Mouse (Mus musculus) MEL (cell line): Measurements from ENCODE around the gene Met. TPM values are rescaled to one million over a fixed set of nuclear protein-coding genes. Genes with fewer than 3 reads are reported as not detected.

Source experiments
- DNase-seq: peaks from one replicate; pipeline ENCODE4 v3.0.0; 2011; ENCODE audit warnings: low read depth, low spot score
- H3K27ac ChIP-seq: 2 replicates; pipeline ENCODE4 v1.5.1; 2012; ENCODE audit warnings: low read depth, mild to moderate bottlenecking, control low read depth, low read length, moderate library complexity; ENCODE audit not compliant: control insufficient read depth
- H3K27me3 ChIP-seq, 2 experiments: fragments of 150-350 bp in 1 of 2; sonication (generic) in 1 of 2; 2 replicates each; pipeline ENCODE4 v1.6.1; 2012; ENCODE audit warnings: low read length in 2 of 2, mild to moderate bottlenecking in 2 of 2, improper control_type of control experiment in 1 of 2, moderate library complexity in 1 of 2; ENCODE audit not compliant: insufficient read depth in 2 of 2, control insufficient read depth in 1 of 2
- H3K36me3 ChIP-seq, 2 experiments: 2 replicates each; pipeline ENCODE4 v1.6.1; 2012 to 2014; ENCODE audit warnings: low read length in 2 of 2, improper control_type of control experiment in 1 of 2, inconsistent platforms in 1 of 2, mild to moderate bottlenecking in 1 of 2; ENCODE audit not compliant: insufficient read depth in 2 of 2, control insufficient read depth in 1 of 2
- H3K4me1 ChIP-seq, 2 experiments: fragments of 150-350 bp in 1 of 2; sonication (generic) in 1 of 2; 2 replicates each; pipeline ENCODE4 v1.6.1; 2012; ENCODE audit warnings: low read length in 2 of 2, improper control_type of control experiment in 1 of 2, mild to moderate bottlenecking in 1 of 2; ENCODE audit not compliant: insufficient read depth in 2 of 2, control insufficient read depth in 1 of 2
- H3K4me3 ChIP-seq, 2 experiments: fragments of 150-350 bp in 1 of 2; sonication (generic) in 1 of 2; 2 replicates each; pipeline ENCODE4 v1.5.1; 2012; ENCODE audit warnings: low read depth in 2 of 2, low read length in 2 of 2, mild to moderate bottlenecking in 2 of 2, moderate library complexity in 2 of 2, control low read depth in 1 of 2, improper control_type of control experiment in 1 of 2; ENCODE audit not compliant: control insufficient read depth in 1 of 2, insufficient read depth in 1 of 2
- H3K79me2 ChIP-seq: 2 replicates; pipeline ENCODE4 v1.6.1; 2012; ENCODE audit warnings: mild to moderate bottlenecking, low read length, moderate library complexity; ENCODE audit not compliant: control insufficient read depth, poor library complexity, insufficient read depth
- H3K9ac ChIP-seq: 2 replicates; pipeline ENCODE4 v1.6.1; 2012; ENCODE audit warnings: low read depth, mild to moderate bottlenecking, control low read depth, low read length, moderate library complexity; ENCODE audit not compliant: control insufficient read depth, poor library complexity, severe bottlenecking
- H3K9me3 ChIP-seq: fragments of 150-350 bp; sonication (generic); replicated peaks from 2 replicates; pipeline ENCODE4 v1.6.1; 2012; ENCODE audit warnings: mild to moderate bottlenecking, low read length, improper control_type of control experiment, moderate library complexity; ENCODE audit not compliant: insufficient read depth
- BHLHE40 ChIP-seq: IDR thresholded peaks from 2 replicates; pipeline ENCODE4 v1.6.1; 2012; ENCODE audit warnings: low read depth, mild to moderate bottlenecking, inconsistent platforms, low read length, improper control_type of control experiment, borderline replicate concordance
- CHD2 ChIP-seq: IDR thresholded peaks from 2 replicates; pipeline ENCODE4 v1.6.1; 2011; ENCODE audit warnings: low read length, improper control_type of control experiment
- EP300 ChIP-seq, 2 experiments: IDR thresholded peaks; 2 replicates each; pipeline ENCODE4 v1.6.1; 2011; ENCODE audit warnings: improper control_type of control experiment in 2 of 2, low read length in 2 of 2, low read depth in 1 of 2, mild to moderate bottlenecking in 1 of 2
- ETS1 ChIP-seq: IDR thresholded peaks from 2 replicates; pipeline ENCODE4 v1.6.1; 2012; ENCODE audit warnings: low read depth, mild to moderate bottlenecking, inconsistent platforms, low read length, improper control_type of control experiment, moderate library complexity
- HCFC1 ChIP-seq: IDR thresholded peaks from 2 replicates; pipeline ENCODE4 v1.6.1; 2012; ENCODE audit warnings: low read depth, mild to moderate bottlenecking, inconsistent platforms, low read length, improper control_type of control experiment, moderate library complexity
- KAT2A ChIP-seq: conservative IDR thresholded peaks from 2 replicates; pipeline ENCODE4 v1.6.1; 2012; ENCODE audit warnings: low read depth, low read length, improper control_type of control experiment, inconsistent platforms
- MAFK ChIP-seq: IDR thresholded peaks from 2 replicates; pipeline ENCODE4 v1.6.1; 2011; ENCODE audit warnings: low read depth, mild to moderate bottlenecking, low read length, improper control_type of control experiment, borderline replicate concordance
- MAX ChIP-seq: IDR thresholded peaks from 2 replicates; pipeline ENCODE4 v1.6.1; 2011; ENCODE audit warnings: low read length, improper control_type of control experiment
- MAZ ChIP-seq: IDR thresholded peaks from 2 replicates; pipeline ENCODE4 v1.6.1; 2012; ENCODE audit warnings: low read depth, mild to moderate bottlenecking, inconsistent platforms, low read length, improper control_type of control experiment
- MXI1 ChIP-seq: IDR thresholded peaks from 2 replicates; pipeline ENCODE4 v1.6.1; 2011; ENCODE audit warnings: mild to moderate bottlenecking, low read depth, low read length, improper control_type of control experiment
- MYB ChIP-seq: IDR thresholded peaks from 2 replicates; pipeline ENCODE4 v1.6.1; 2011; ENCODE audit warnings: mild to moderate bottlenecking, low read depth, low read length, improper control_type of control experiment
- NELFE ChIP-seq: IDR thresholded peaks from 2 replicates; pipeline ENCODE4 v1.6.1; 2011; ENCODE audit warnings: low read depth, low read length, improper control_type of control experiment
- RAD21 ChIP-seq: IDR thresholded peaks from 2 replicates; pipeline ENCODE4 v1.6.1; 2011; ENCODE audit warnings: mild to moderate bottlenecking, low read depth, low read length, improper control_type of control experiment
- RCOR1 ChIP-seq: IDR thresholded peaks from 2 replicates; pipeline ENCODE4 v1.6.1; 2012; ENCODE audit warnings: low read depth, mild to moderate bottlenecking, inconsistent platforms, low read length, improper control_type of control experiment
- SIN3A ChIP-seq: IDR thresholded peaks from 2 replicates; pipeline ENCODE4 v1.6.1; 2012; ENCODE audit warnings: low read length, improper control_type of control experiment, inconsistent platforms
- SMC3 ChIP-seq: IDR thresholded peaks from 2 replicates; pipeline ENCODE4 v1.6.1; 2011; ENCODE audit warnings: low read depth, low read length, improper control_type of control experiment
- TAL1 ChIP-seq: IDR thresholded peaks from 2 replicates; pipeline ENCODE4 v1.6.1; 2012; ENCODE audit warnings: mild to moderate bottlenecking, inconsistent platforms, low read length, moderate library complexity, mixed read lengths
- TBP ChIP-seq: IDR thresholded peaks from 2 replicates; pipeline ENCODE4 v1.8.0; 2011; ENCODE audit warnings: low read depth, low read length, improper control_type of control experiment
- TCF12 ChIP-seq: IDR thresholded peaks from 2 replicates; pipeline ENCODE4 v1.6.1; 2014; ENCODE audit warnings: low read depth, mild to moderate bottlenecking, inconsistent platforms, low read length, improper control_type of control experiment, moderate library complexity
- UBTF ChIP-seq: IDR thresholded peaks from 2 replicates; pipeline ENCODE4 v1.6.1; 2012; ENCODE audit warnings: low read depth, mild to moderate bottlenecking, inconsistent platforms, low read length, improper control_type of control experiment, moderate library complexity, borderline replicate concordance; ENCODE audit not compliant: insufficient read depth
- USF1 ChIP-seq: IDR thresholded peaks from 2 replicates; pipeline ENCODE4 v1.6.1; 2014; ENCODE audit warnings: low read depth, mild to moderate bottlenecking, inconsistent platforms, low read length, improper control_type of control experiment, moderate library complexity
- USF2 ChIP-seq, 2 experiments: IDR thresholded peaks; 2 replicates each; pipeline ENCODE4 v1.6.1; 2011 to 2012; ENCODE audit warnings: improper control_type of control experiment in 2 of 2, low read length in 2 of 2, borderline replicate concordance in 1 of 2, inconsistent platforms in 1 of 2, low read depth in 1 of 2, mild to moderate bottlenecking in 1 of 2; ENCODE audit not compliant: insufficient read depth in 1 of 2
- ZKSCAN1 ChIP-seq: IDR thresholded peaks from 2 replicates; pipeline ENCODE4 v1.6.1; 2012; ENCODE audit warnings: low read depth, mild to moderate bottlenecking, inconsistent platforms, low read length, improper control_type of control experiment, moderate library complexity
- polyA plus RNA-seq, 2 experiments: library from polyadenylated mRNA; stranded (reverse) in 1 of 2; unstranded in 1 of 2; fragments of >175 nt in 1 of 2; fragments of >200 nt in 1 of 2; gene quantifications; 2 replicates each; pipeline versions ENCODE4 v1.2.1 to v1.2.4; 2012; ENCODE audit warnings: low replicate concordance in 2 of 2, low read depth in 1 of 2; ENCODE audit not compliant: insufficient read length in 2 of 2, insufficient read depth in 1 of 2, missing spikeins in 1 of 2
- total RNA-seq: library from RNA; depleted of rRNA; stranded (reverse); fragments of 300-350 nt; gene quantifications from 2 replicates; pipeline ENCODE4 v1.2.3, GENCODE M21; 2012

Met gene
- total and polyA plus RNA-seq, 3 experiments, result not detected

DNA sequence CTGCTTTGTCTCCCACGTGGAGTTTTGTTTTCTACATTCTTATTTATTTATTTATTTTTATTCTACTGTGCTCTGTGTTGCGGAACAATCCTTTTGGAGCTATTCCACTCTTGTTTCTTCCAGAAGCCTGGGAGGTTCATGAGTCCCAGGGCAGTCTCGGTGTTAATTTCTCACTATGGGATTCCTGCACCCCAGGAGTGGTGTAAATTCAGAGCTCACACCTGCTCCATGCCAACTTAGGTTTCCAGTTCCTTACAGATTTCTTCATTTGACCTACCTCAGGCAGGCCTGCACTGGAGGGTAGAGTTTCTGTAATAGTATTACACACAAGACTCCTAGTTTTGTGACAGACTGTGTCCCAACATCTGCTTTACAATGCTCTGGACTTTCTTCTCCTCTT lies 34.0 kb upstream of the Met start:
- H3K79me2 ChIP-seq, result no peaks in the 10 kb centered on the region
- peaks cover 2 to 9% of the 10 kb centered on the region in 2 experiments; a peak in 3 of 4 replicates for H3K27me3 ChIP-seq
- H3K27ac ChIP-seq, result no peak overlapping the region
- H3K9ac ChIP-seq, result no peak overlapping the region
- TF ChIP-seq ZKSCAN1 (no peak), USF1 (no peak), RAD21 (no peak), CHD2 (no peak), MAZ (no peak), KAT2A (no peak), SIN3A (no peak), BHLHE40 (no peak), TCF12 (no peak), MAX (no peak), TAL1 (no peak), ETS1 (no peak), TBP (no peak), SMC3 (no peak), UBTF (no peak), USF2 (IDR thresholded peaks at IDR 0.05; ENCODE audit: borderline replicate concordance in 1 of 2, insufficient read depth in 1 of 2, low read depth in 1 of 2, low read length in 2 of 2) (no peak), HCFC1 (no peak), MAFK (no peak), RCOR1 (no peak), EP300 (IDR thresholded peaks at IDR 0.05; ENCODE audit: low read depth in 1 of 2, low read length in 2 of 2) (no peak)
- DNase-seq, result no peak
- H3K9me3 ChIP-seq, result no peaks in the 10 kb centered on the region
- H3K4me1 ChIP-seq, result no peaks in the 10 kb centered on the region
- no peaks in the 10 kb centered on the region for H3K36me3 ChIP-seq
- H3K4me3 ChIP-seq, result no peak overlapping the region

GRCm38 (mm10) chr6:17443311-17443710 lies 20.3 kb upstream of the Met start:
- DNase-seq, result no peak

More at GRCm38 (mm10) chr6:17443311-17443710, 20.3 kb upstream of the Met start:
- H3K36me3 ChIP-seq, result no peaks in the 10 kb centered on the region
- no peak for TF ChIP-seq MXI1
- TF ChIP-seq MYB, result no peak
- TF ChIP-seq RAD21, result no peak
- no peak for TF ChIP-seq USF1
- no peak for TF ChIP-seq NELFE
- no peak for TF ChIP-seq SMC3
- TF ChIP-seq, all 39 proteins: peak for 0
- no peaks in the 10 kb centered on the region for H3K4me1 ChIP-seq
- H3K27ac ChIP-seq, result no peak overlapping the region
- no peaks in the 10 kb centered on the region; a peak in 2 of 4 replicates for H3K27me3 ChIP-seq
- H3K9me3 ChIP-seq, result no peaks in the 10 kb centered on the region
- H3K4me3 ChIP-seq, result no peak overlapping the region
- no peaks in the 10 kb centered on the region for H3K79me2 ChIP-seq
- no peak overlapping the region for H3K9ac ChIP-seq
